Mouse (Mus musculus) limb, embryonic 11.5 days (tissue): ENCODE data around the gene Bid. TPM values are rescaled to one million over a fixed set of nuclear protein-coding genes. Genes with fewer than 3 reads are reported as not detected.

ENCODE experiments used
- ATAC-seq: fragments of 200-750 bp; cut with Nextera tagmentation; 2 replicates; pipeline ENCODE4 v1.8.0; 2017; ENCODE audit warnings: low read depth; ENCODE audit not compliant: insufficient number of reproducible peaks, low FRiP score, low TSS enrichment
- DNase-seq: peaks from one replicate; pipeline ENCODE4 v3.0.0-alpha.2; 2015; ENCODE audit warnings: low spot score
- H3K27ac ChIP-seq: fragments of 300-500 bp; sonication (generic); replicated peaks from 2 replicates; pipeline ENCODE4 v1.5.1; 2014; ENCODE audit warnings: low read depth, mild to moderate bottlenecking, low read length
- H3K27me3 ChIP-seq: fragments of 300-500 bp; sonication (generic); 2 replicates; pipeline ENCODE4 v1.6.1; 2014; ENCODE audit warnings: mild to moderate bottlenecking, low read length, mixed read lengths; ENCODE audit not compliant: control insufficient read depth, insufficient read depth
- H3K36me3 ChIP-seq: fragments of 300-500 bp; sonication (generic); 2 replicates; pipeline ENCODE4 v1.6.1; 2014; ENCODE audit warnings: mild to moderate bottlenecking, low read length, moderate library complexity, mixed read lengths; ENCODE audit not compliant: control insufficient read depth, insufficient read depth
- H3K4me1 ChIP-seq: fragments of 300-500 bp; sonication (generic); 2 replicates; pipeline ENCODE4 v1.6.1; 2014; ENCODE audit warnings: low read length, mixed read lengths; ENCODE audit not compliant: control insufficient read depth, insufficient read depth
- H3K4me2 ChIP-seq: fragments of 300-500 bp; sonication (generic); 2 replicates; pipeline ENCODE4 v1.6.1; 2014; ENCODE audit warnings: low read depth, mild to moderate bottlenecking, moderate library complexity; ENCODE audit not compliant: severe bottlenecking
- H3K4me3 ChIP-seq: fragments of 300-500 bp; sonication (generic); 2 replicates; pipeline ENCODE4 v1.5.1; 2014; ENCODE audit warnings: low read depth, low read length
- H3K9ac ChIP-seq: fragments of 300-500 bp; sonication (generic); 2 replicates; pipeline ENCODE4 v1.6.1; 2014; ENCODE audit warnings: mild to moderate bottlenecking, low read length
- H3K9me3 ChIP-seq: fragments of 300-500 bp; sonication (generic); 2 replicates; pipeline ENCODE4 v1.6.1; 2016; ENCODE audit warnings: low read length; ENCODE audit not compliant: control insufficient read depth
- WGBS: fragments of 180-500 bp; shearing (Covaris S2); extraction: QIAGEN DNeasy Blood & Tissue Kit; methylation state at CpG from one replicate; pipeline ENCODE4 v1.1.7; 2014; 5-methylcytosine and 5-hydroxymethylcytosine counted together
- polyA plus RNA-seq: library from polyadenylated mRNA; unstranded; fragments of >200 nt; fragmentation: Nextera tagmentation; extraction: Ambion mirVana; gene quantifications from 2 replicates; pipeline ENCODE4 v1.2.1, GENCODE M21; 2014

Bid gene
- polyA plus RNA-seq, 1 experiment from 2014 or later = 17.0 TPM

GRCm38 (mm10) chr6:120905111-120905510 lies 11.5 kb downstream of the Bid start:
- DNase-seq (no peak), ATAC-seq (no peak)
- Histone ChIP-seq H3K4me1 (no peaks in the 10 kb centered on the region), H3K27ac (no peak overlapping the region), H3K9ac (no peak overlapping the region), H3K4me3 (no peak overlapping the region), H3K27me3 (no peaks in the 10 kb centered on the region), H3K36me3 (no peaks in the 10 kb centered on the region), H3K9me3 (no peaks in the 10 kb centered on the region), H3K4me2 (no peak overlapping the region)
- 91% methylated on average over 5 of the region's 5 CpGs for WGBS

GRCm38 (mm10) chr6:120903961-120904360 lies 12.7 kb downstream of the Bid start:
- WGBS = 92% methylated on average over 11 of the region's 11 CpGs
- no peak overlapping the region for H3K9ac ChIP-seq
- H3K36me3 ChIP-seq = no peaks in the 10 kb centered on the region
- ATAC-seq = no peak
- H3K27ac ChIP-seq = no peak overlapping the region
- H3K4me2 ChIP-seq = no peak overlapping the region
- no peak for DNase-seq
- no peaks in the 10 kb centered on the region for H3K4me1 ChIP-seq
- no peaks in the 10 kb centered on the region for H3K9me3 ChIP-seq
- no peaks in the 10 kb centered on the region for H3K27me3 ChIP-seq
- no peak overlapping the region for H3K4me3 ChIP-seq

- Histone ChIP-seq H3K4me1 (no peaks in the 10 kb centered on the region), H3K9me3 (no peaks in the 10 kb centered on the region), H3K9ac (no peak overlapping the region), H3K4me2 (no peak overlapping the region), H3K36me3 (no peaks in the 10 kb centered on the region), H3K27ac (no peak overlapping the region), H3K4me3 (no peak overlapping the region), H3K27me3 (no peaks in the 10 kb centered on the region)
- peak; percentile 40 for DNase-seq
- no peak for ATAC-seq
- WGBS = 62% methylated on average over 5 of the region's 5 CpGs
These were observed 13.2 kb downstream of the Bid start for GRCm38 (mm10) chr6:120903450-120903912.

DNA sequence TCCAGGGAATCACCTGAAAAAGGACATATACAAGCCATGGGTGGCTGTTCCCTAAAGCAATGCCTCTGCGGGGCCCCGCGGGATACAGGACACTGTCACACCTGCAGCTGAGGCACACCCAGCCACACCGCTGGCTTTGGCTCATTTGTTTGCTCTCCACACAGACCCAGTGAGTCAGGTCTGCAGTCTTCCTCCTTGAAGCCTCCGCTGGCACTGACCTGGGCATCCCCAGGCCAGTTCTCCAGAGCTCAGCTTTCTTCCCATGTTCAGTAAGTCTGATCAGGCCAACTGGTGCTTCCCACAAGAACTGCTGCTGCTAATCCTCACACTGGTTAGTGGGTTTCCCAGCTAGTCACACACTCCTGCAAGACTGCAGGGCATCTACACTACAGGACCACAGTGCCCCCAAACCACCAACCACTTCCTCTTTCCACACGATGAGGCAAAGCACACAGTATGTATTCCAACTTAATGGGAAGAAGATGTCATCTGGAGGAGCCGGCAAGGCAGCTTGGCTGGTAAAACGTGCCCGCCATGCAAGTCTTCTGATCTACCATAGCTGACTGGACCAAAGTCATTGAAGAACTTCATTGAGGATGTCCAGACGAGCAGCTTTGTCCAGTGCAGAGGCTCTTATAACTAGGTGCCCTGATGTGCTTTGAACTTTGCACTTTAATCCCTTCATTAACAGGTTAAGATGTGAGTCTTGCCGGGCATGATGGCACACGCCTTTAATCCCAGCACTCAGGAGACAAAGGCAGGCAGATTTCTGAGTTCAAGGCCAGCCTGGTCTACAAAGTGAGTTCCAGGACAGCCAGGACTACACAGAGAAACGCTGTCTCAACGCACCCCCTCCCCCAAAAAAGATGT lies 14.6 kb downstream of the Bid start:
- no peaks in the 10 kb centered on the region for H3K36me3 ChIP-seq
- no peak overlapping the region for H3K9ac ChIP-seq
- no peak overlapping the region for H3K27ac ChIP-seq
- H3K9me3 ChIP-seq = no peaks in the 10 kb centered on the region
- H3K4me1 ChIP-seq = no peaks in the 10 kb centered on the region
- WGBS = 90% methylated on average over 14 of the region's 14 CpGs
- H3K4me3 ChIP-seq = no peak overlapping the region
- ATAC-seq = no peak
- no peak overlapping the region for H3K4me2 ChIP-seq
- no peaks in the 10 kb centered on the region for H3K27me3 ChIP-seq
- no peak for DNase-seq

GRCm38 (mm10) chr6:120898188-120898833 lies 18.3 kb downstream of the Bid start:
- Histone ChIP-seq H3K36me3 (peaks cover 2% of the 10 kb centered on the region; the same call in 1 of the 2 replicates), H3K4me3 (no peak overlapping the region), H3K27ac (no peak overlapping the region), H3K9me3 (no peaks in the 10 kb centered on the region), H3K4me1 (no peaks in the 10 kb centered on the region), H3K4me2 (no peak overlapping the region), H3K27me3 (no peaks in the 10 kb centered on the region), H3K9ac (no peak overlapping the region)
- WGBS = 67% methylated on average over 6 of the region's 6 CpGs
- peak; percentile 71 for DNase-seq
- ATAC-seq = 0 out of 2 replicates have a peak, but pooled peaks have one; percentile 27

DNA sequence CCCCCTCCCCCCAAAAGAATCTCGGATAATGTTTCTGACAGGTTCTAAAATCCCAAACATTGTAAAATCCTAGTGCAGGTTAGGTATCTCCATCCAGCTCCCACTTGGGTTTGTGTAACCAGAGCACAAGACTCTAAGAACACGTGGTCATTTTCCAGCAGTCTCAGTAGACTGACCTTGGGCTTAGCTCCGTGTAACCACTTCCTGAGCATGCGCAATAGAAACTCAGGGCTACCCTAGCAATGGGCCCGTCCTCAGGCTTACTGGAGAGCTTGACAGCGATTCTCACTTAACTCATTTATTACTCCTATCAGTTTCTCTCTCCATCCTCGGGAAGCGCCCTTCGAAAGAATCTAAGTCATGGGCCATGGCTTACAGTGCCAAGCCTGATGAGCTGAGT lies 22.1 kb downstream of the Bid start:
- Histone ChIP-seq H3K27me3 (no peaks in the 10 kb centered on the region), H3K27ac (no peak overlapping the region), H3K9me3 (no peaks in the 10 kb centered on the region), H3K4me3 (no peak overlapping the region), H3K9ac (no peak overlapping the region), H3K36me3 (peaks cover 3% of the 10 kb centered on the region; the same call in 1 of the 2 replicates), H3K4me2 (no peak overlapping the region), H3K4me1 (no peaks in the 10 kb centered on the region)
- ATAC-seq (no peak), DNase-seq (no peak)
- 88% methylated on average over 9 of the region's 9 CpGs for WGBS

DNA sequence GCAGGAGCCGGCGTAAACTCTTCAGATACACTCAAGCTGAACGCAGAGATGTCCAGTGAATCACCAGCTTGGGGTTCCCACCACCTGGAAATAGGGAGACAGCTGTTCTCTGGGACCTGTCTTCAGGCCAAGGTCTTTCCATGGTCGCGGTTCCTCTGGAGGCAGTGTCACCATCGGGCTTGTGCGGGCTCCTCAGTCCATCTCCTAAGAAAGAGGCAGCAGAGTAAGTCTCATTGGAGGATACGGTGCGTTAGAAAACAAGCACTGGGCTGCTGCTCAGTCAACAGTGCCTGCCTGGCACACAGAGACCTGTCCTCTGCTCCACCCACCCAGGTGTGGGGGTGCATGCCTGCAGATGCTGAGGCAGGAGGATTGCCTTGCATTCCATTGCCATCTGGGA lies 22.6 kb downstream of the Bid start:
- H3K4me3 ChIP-seq = no peak overlapping the region
- H3K27ac ChIP-seq = no peak overlapping the region
- 98% methylated on average over 9 of the region's 9 CpGs for WGBS
- no peaks in the 10 kb centered on the region for H3K4me1 ChIP-seq
- no peak for DNase-seq
- H3K9ac ChIP-seq = no peak overlapping the region
- H3K9me3 ChIP-seq = no peaks in the 10 kb centered on the region
- no peak overlapping the region for H3K4me2 ChIP-seq
- no peaks in the 10 kb centered on the region for H3K27me3 ChIP-seq
- ATAC-seq = no peak
- H3K36me3 ChIP-seq = peaks cover 3% of the 10 kb centered on the region; the same call in 1 of the 2 replicates

GRCm38 (mm10) chr6:120886696-120887095 lies 30.0 kb downstream of the Bid start:
- H3K27me3 ChIP-seq = no peaks in the 10 kb centered on the region

More at GRCm38 (mm10) chr6:120886696-120887095, 30.0 kb downstream of the Bid start:
- 89% methylated on average over 17 of the region's 17 CpGs for WGBS
- Histone ChIP-seq H3K4me1 (no peaks in the 10 kb centered on the region), H3K27ac (no peak overlapping the region), H3K4me3 (no peak overlapping the region), H3K36me3 (peaks cover 4% of the 10 kb centered on the region), H3K4me2 (no peak overlapping the region), H3K9ac (no peak overlapping the region), H3K9me3 (no peaks in the 10 kb centered on the region)
- DNase-seq = no peak
- no peak for ATAC-seq
